Mouse (Mus musculus): Measurements from ENCODE around the gene Rnf166. TPM values are rescaled to one million over a fixed set of nuclear protein-coding genes. Genes with fewer than 3 reads are reported as not detected.

Rnf166 gene
- polyA plus RNA-seq, 1 experiment from 2014 or later = 35.3 TPM

DNA sequence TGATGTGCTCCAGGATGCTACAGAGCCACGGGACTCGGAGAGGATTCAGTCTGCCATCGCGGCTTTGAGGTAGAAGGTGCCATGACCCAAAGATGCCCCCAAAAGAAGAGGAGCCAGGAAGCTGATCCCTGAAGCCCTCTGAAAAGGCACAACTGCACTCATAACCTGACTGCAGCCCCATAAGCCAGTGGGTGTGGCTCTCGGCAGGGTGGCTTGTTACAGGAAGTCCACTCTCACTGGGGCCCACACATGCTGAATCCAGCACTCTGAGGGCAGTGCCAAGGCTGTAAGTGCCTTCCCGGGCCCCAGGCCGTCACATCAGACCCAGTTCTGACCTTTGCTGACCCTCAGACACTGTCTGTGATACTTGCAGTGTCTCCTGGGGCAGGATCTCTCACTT, 36.5 kb upstream of the Rnf166 start:
- Histone ChIP-seq H3K4me2 (replicated peaks; ENCODE audit: low read depth, low read length) (no peak overlapping the region), H3K27me3 (ENCODE audit: control insufficient read depth, insufficient read depth, low read length) (no peaks in the 10 kb centered on the region), H3K4me1 (ENCODE audit: control insufficient read depth, insufficient read depth, low read length) (peaks cover 38% of the 10 kb centered on the region), H3K36me3 (ENCODE audit: control insufficient read depth, insufficient read depth, low read length) (peaks cover 9% of the 10 kb centered on the region; the same call in 1 of the 2 replicates), H3K9me3 (ENCODE audit: control insufficient read depth, low read length) (no peaks in the 10 kb centered on the region), H3K4me3 (ENCODE audit: low read length) (no peak overlapping the region), H3K27ac (ENCODE audit: low read depth, low read length) (peak overlapping the region; percentile 78; the same call in 1 of the 2 replicates), H3K9ac (ENCODE audit: low read depth, low read length) (no peak overlapping the region)
- WGBS = 48% methylated on average over 7 of the region's 7 CpGs
- ATAC-seq (ENCODE audit: low FRiP score, low TSS enrichment) = no peak

- ATAC-seq (ENCODE audit: low FRiP score, low TSS enrichment) = peak; percentile 48; the same call in 1 of the 2 replicates
- H3K9me3 ChIP-seq (ENCODE audit: control insufficient read depth, low read length) = no peaks in the 10 kb centered on the region
- peak overlapping the region; percentile 28; the same call in 1 of the 2 replicates for H3K9ac ChIP-seq (ENCODE audit: low read depth, low read length)
- H3K27ac ChIP-seq (ENCODE audit: low read depth, low read length) = peak overlapping the region; percentile 78
- H3K4me2 ChIP-seq (replicated peaks; ENCODE audit: low read depth, low read length) = no peak overlapping the region
- H3K36me3 ChIP-seq (ENCODE audit: control insufficient read depth, insufficient read depth, low read length) = peaks cover 9% of the 10 kb centered on the region; the same call in 1 of the 2 replicates
- 30% methylated on average over 16 of the region's 16 CpGs for WGBS
- no peaks in the 10 kb centered on the region for H3K27me3 ChIP-seq (ENCODE audit: control insufficient read depth, insufficient read depth, low read length)
- peaks cover 31% of the 10 kb centered on the region for H3K4me1 ChIP-seq (ENCODE audit: control insufficient read depth, insufficient read depth, low read length)
- H3K4me3 ChIP-seq (ENCODE audit: low read length) = no peak overlapping the region
These were observed 35.7 kb upstream of the Rnf166 start for GRCm38 (mm10) chr8:122511552-122511951.

DNA sequence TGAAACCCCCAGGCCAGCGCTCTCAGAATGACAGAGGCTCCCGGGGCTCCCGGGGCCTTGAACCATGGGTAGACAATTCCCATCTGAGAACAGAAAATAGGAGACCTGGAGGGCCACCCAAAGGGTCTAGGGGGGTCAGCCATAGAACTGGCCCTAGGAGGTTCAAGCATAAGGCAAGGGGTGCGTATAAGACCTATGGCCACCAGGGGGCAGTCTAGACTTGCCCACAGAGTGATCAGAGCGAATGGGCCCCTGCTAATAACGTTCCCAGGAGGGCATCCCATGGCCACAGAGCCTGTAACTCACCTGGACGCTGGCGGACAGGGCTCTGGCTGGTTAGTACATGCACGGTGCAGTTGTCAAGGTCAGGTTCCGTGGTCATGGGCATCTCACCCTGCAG, 25.0 kb upstream of the Rnf166 start:
- Histone ChIP-seq H3K36me3 (ENCODE audit: control insufficient read depth, insufficient read depth, low read length) (peaks cover 44% of the 10 kb centered on the region), H3K9ac (ENCODE audit: low read depth, low read length) (no peak overlapping the region), H3K4me3 (ENCODE audit: low read length) (no peak overlapping the region), H3K4me1 (ENCODE audit: control insufficient read depth, insufficient read depth, low read length) (peaks cover 6% of the 10 kb centered on the region; the same call in 1 of the 2 replicates), H3K4me2 (replicated peaks; ENCODE audit: low read depth, low read length) (no peak overlapping the region), H3K27ac (ENCODE audit: low read depth, low read length) (no peak overlapping the region), H3K27me3 (ENCODE audit: control insufficient read depth, insufficient read depth, low read length) (no peaks in the 10 kb centered on the region), H3K9me3 (ENCODE audit: control insufficient read depth, low read length) (no peaks in the 10 kb centered on the region)
- WGBS = 31% methylated on average over 10 of the region's 10 CpGs
- no peak; the same call in 1 of the 2 replicates for ATAC-seq (ENCODE audit: low FRiP score, low TSS enrichment)

DNA sequence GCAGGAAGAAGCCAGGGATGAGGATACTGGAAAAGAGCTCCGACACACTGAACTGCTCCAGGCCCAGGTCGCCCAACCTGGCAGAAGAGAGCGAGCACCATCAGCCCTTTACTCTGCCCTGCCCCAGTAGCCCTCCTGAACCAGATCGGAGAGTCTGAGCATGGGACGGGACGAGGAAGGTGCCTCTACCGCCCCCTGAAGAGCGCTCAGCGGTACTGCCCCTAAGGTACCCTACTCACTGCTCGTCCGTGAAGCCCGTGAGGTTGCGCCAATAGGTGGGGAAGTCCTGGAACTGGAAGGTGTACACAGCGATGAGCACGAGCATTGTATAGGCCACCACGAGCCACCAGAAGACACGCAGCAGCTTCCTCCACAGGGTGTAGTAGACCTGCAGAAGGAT, 22.0 kb upstream of the Rnf166 start:
- H3K27ac ChIP-seq (ENCODE audit: low read depth, low read length) = no peak overlapping the region
- H3K36me3 ChIP-seq (ENCODE audit: control insufficient read depth, insufficient read depth, low read length) = peaks cover 68% of the 10 kb centered on the region
- no peaks in the 10 kb centered on the region for H3K4me1 ChIP-seq (ENCODE audit: control insufficient read depth, insufficient read depth, low read length)
- H3K4me3 ChIP-seq (ENCODE audit: low read length) = no peak overlapping the region
- no peak for ATAC-seq (ENCODE audit: low FRiP score, low TSS enrichment)
- H3K9me3 ChIP-seq (ENCODE audit: control insufficient read depth, low read length) = no peaks in the 10 kb centered on the region
- H3K9ac ChIP-seq (ENCODE audit: low read depth, low read length) = no peak overlapping the region
- WGBS = 77% methylated on average over 17 of the region's 17 CpGs
- H3K4me2 ChIP-seq (replicated peaks; ENCODE audit: low read depth, low read length) = no peak overlapping the region
- no peaks in the 10 kb centered on the region for H3K27me3 ChIP-seq (ENCODE audit: control insufficient read depth, insufficient read depth, low read length)

DNA sequence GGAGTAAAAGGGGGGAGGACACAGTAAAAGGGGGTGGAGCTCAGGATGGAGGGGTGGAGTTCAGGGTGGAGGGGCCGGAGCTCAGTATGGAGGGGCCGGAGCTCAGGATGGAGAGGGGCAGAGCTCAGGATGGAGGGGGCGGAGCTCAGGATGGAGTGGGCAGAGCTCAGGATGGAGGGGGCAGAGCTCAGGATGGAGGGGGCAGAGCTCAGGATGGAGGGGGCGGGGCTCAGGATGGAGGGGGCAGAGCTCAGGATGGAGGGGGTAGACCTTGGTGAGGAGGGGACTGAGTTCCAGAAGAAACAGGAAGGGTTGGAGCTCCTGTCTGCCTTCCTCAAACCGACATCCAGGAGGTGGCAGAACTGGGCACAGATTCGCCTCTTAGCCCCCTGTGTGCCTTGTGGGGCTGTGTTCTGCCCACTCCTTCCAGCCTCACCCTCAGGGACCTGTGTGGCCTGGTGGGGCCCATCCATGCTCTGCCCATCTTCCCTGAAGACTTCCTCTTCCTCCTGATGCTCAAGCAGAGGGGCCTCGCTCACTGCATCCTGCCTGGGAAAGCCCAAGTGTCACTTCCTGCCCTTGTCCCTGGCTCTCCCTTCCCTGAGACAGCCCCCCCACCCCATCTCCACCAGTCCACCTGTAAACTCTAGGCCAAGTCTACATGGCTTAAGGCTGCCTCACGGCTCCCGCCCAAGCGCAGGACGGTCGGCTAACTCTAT, 21.3 kb upstream of the Rnf166 start:
- Histone ChIP-seq H3K9me3 (ENCODE audit: control insufficient read depth, low read length) (no peaks in the 10 kb centered on the region), H3K4me1 (ENCODE audit: control insufficient read depth, insufficient read depth, low read length) (no peaks in the 10 kb centered on the region), H3K27ac (ENCODE audit: low read depth, low read length) (no peak overlapping the region), H3K4me3 (ENCODE audit: low read length) (no peak overlapping the region), H3K4me2 (replicated peaks; ENCODE audit: low read depth, low read length) (no peak overlapping the region), H3K9ac (ENCODE audit: low read depth, low read length) (no peak overlapping the region), H3K27me3 (ENCODE audit: control insufficient read depth, insufficient read depth, low read length) (no peaks in the 10 kb centered on the region), H3K36me3 (ENCODE audit: control insufficient read depth, insufficient read depth, low read length) (peaks cover 68% of the 10 kb centered on the region)
- ATAC-seq (ENCODE audit: low FRiP score, low TSS enrichment) = no peak
- WGBS = 85% methylated on average over 11 of the region's 12 CpGs

DNA sequence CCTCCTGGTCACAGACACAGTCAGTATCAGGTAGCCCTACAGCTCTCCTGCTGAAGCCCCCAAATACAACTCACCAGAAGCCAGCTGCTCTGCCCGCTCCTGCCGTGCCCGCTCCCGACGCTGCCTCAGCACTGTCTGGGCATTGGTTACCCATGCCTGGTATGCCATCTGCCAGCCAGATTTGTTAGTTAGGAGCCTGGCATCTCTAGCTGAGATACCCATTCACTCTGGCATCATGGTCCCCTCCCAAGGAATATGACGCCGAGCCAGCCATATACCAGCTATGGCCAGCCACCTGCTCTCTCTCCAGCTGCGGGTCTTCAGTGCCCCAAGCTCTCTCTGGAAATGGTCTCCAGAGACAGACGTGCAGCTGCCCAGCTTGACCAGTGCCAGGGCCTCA, 12.5 kb upstream of the Rnf166 start:
- H3K27me3 ChIP-seq (ENCODE audit: control insufficient read depth, insufficient read depth, low read length) = no peaks in the 10 kb centered on the region
- H3K4me2 ChIP-seq (replicated peaks; ENCODE audit: low read depth, low read length) = no peak overlapping the region
- 97% methylated on average over 9 of the region's 9 CpGs for WGBS
- H3K9me3 ChIP-seq (ENCODE audit: control insufficient read depth, low read length) = no peaks in the 10 kb centered on the region
- no peaks in the 10 kb centered on the region for H3K4me1 ChIP-seq (ENCODE audit: control insufficient read depth, insufficient read depth, low read length)
- no peak overlapping the region for H3K4me3 ChIP-seq (ENCODE audit: low read length)
- H3K36me3 ChIP-seq (ENCODE audit: control insufficient read depth, insufficient read depth, low read length) = peaks cover 82% of the 10 kb centered on the region
- no peak overlapping the region for H3K9ac ChIP-seq (ENCODE audit: low read depth, low read length)
- ATAC-seq (ENCODE audit: low FRiP score, low TSS enrichment) = no peak
- no peak overlapping the region for H3K27ac ChIP-seq (ENCODE audit: low read depth, low read length)

DNA sequence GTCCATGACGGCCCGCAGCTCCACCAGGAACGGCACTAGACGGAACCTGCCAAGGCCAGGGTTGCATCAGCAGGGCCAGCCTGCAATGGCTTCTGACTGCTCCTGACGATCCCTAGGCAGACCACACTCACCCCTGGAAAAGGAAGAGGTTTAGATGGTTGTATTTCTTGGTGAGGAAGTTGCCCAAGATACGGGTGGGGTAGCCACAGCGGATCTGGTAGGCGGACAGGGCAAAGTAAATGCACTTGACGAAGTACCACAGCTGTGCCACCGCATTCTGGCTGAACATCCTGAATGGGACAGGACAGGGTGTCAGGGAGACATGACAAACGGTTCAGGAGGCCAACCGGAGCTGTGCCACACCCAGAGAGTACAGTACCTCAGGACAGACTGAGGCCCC, 9.0 kb upstream of the Rnf166 start:
- Histone ChIP-seq H3K4me2 (replicated peaks; ENCODE audit: low read depth, low read length) (no peak overlapping the region), H3K9ac (ENCODE audit: low read depth, low read length) (no peak overlapping the region), H3K27ac (ENCODE audit: low read depth, low read length) (no peak overlapping the region), H3K9me3 (ENCODE audit: control insufficient read depth, low read length) (no peaks in the 10 kb centered on the region), H3K4me3 (ENCODE audit: low read length) (no peak overlapping the region), H3K27me3 (ENCODE audit: control insufficient read depth, insufficient read depth, low read length) (no peaks in the 10 kb centered on the region), H3K36me3 (ENCODE audit: control insufficient read depth, insufficient read depth, low read length) (peaks cover 93% of the 10 kb centered on the region), H3K4me1 (ENCODE audit: control insufficient read depth, insufficient read depth, low read length) (no peaks in the 10 kb centered on the region)
- 88% methylated on average over 12 of the region's 12 CpGs for WGBS
- no peak for ATAC-seq (ENCODE audit: low FRiP score, low TSS enrichment)

DNA sequence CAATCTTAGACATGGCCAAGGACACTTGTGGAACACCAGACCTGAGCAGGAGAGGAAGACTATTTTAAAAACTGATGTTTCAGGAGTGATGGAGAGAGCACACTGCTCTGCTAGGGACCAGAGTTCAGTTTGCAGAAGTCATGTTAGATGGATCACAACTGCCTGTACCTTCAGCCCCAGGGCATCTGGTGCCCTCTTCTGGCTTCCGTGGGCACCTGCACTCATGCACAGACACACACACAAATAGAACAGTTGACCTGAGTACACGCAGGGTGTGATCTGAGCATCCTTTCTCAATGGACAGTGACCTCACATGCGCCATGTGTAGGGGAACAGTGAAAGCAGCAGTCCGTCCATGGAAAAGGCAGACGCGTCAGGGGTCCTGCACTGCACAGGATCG, 8.0 kb upstream of the Rnf166 start:
- Histone ChIP-seq H3K9ac (ENCODE audit: low read depth, low read length) (no peak overlapping the region), H3K36me3 (ENCODE audit: control insufficient read depth, insufficient read depth, low read length) (peaks cover 93% of the 10 kb centered on the region), H3K4me3 (ENCODE audit: low read length) (no peak overlapping the region), H3K9me3 (ENCODE audit: control insufficient read depth, low read length) (no peaks in the 10 kb centered on the region), H3K27me3 (ENCODE audit: control insufficient read depth, insufficient read depth, low read length) (no peaks in the 10 kb centered on the region), H3K4me1 (ENCODE audit: control insufficient read depth, insufficient read depth, low read length) (no peaks in the 10 kb centered on the region), H3K27ac (ENCODE audit: low read depth, low read length) (no peak overlapping the region), H3K4me2 (replicated peaks; ENCODE audit: low read depth, low read length) (no peak overlapping the region)
- ATAC-seq (ENCODE audit: low FRiP score, low TSS enrichment) = no peak
- WGBS = 94% methylated on average over 7 of the region's 7 CpGs

DNA sequence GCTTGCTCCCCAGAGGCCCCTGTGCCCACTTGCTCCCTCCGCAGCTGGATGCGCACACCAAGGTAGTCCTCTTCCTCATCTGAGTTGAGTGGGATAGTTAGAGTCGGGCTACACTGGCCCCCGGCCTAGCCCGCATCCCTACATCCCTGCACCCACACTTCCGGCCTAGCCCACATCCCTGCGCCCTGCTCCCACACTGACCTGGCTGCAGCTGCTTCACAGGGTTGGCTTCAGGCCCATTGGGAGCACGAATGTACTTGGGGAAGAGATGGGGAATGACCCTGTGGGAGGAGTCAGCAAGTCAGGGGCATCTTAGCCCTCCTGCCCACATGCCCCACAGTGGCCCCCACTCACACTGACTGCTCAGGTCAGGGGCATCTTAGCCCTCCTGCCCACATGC, 6.6 kb upstream of the Rnf166 start:
- H3K4me2 ChIP-seq (replicated peaks; ENCODE audit: low read depth, low read length) = no peak overlapping the region
- H3K36me3 ChIP-seq (ENCODE audit: control insufficient read depth, insufficient read depth, low read length) = peaks cover 91% of the 10 kb centered on the region
- no peaks in the 10 kb centered on the region for H3K9me3 ChIP-seq (ENCODE audit: control insufficient read depth, low read length)
- no peak overlapping the region for H3K4me3 ChIP-seq (ENCODE audit: low read length)
- no peaks in the 10 kb centered on the region for H3K4me1 ChIP-seq (ENCODE audit: control insufficient read depth, insufficient read depth, low read length)
- no peak overlapping the region for H3K9ac ChIP-seq (ENCODE audit: low read depth, low read length)
- 90% methylated on average over 8 of the region's 8 CpGs for WGBS
- ATAC-seq (ENCODE audit: low FRiP score, low TSS enrichment) = no peak
- no peaks in the 10 kb centered on the region for H3K27me3 ChIP-seq (ENCODE audit: control insufficient read depth, insufficient read depth, low read length)
- no peak overlapping the region for H3K27ac ChIP-seq (ENCODE audit: low read depth, low read length)

Measured in kidney, embryonic 14.5 days (tissue).